ENCODE assay signal across 9 mouse cellular contexts in genomic region chr5:30243741-30244140, GRCm38 (mm10). TPM values are rescaled to one million over a fixed set of nuclear protein-coding genes. Genes with fewer than 3 reads are reported as not detected.
DNase-seq lines count a peak whose midpoint lies in the region; ATAC-seq and TF ChIP-seq lines count a peak whose summit lies in the region.
"Had no signal": no experiment of that assay in that cellular context is flagged by ENCODE, and none has a peak within 500 bp of the region (broad histone marks: within the 10 kb centered on the region; RNA-seq: fewer than 3 reads in every experiment).

No protein-coding gene starts in this region.

- H3K4me3 ChIP-seq in liver, adult 2 months (ENCODE audit: insufficient read depth, low read depth, low read length) = no peak overlapping the region
- no peak overlapping the region for H3K4me3 ChIP-seq in embryonic facial prominence, embryonic 14.5 days (ENCODE audit: low read depth, low read length)
- H3K4me3 ChIP-seq in neural tube, embryonic 14.5 days (ENCODE audit: low read depth, low read length) = no peak overlapping the region
- no peak overlapping the region for H3K4me3 ChIP-seq in intestine, embryonic 15.5 days (replicated peaks)

- H3K9me3 ChIP-seq in embryonic facial prominence, embryonic 14.5 days (ENCODE audit: control insufficient read depth, low read length) = no peaks in the 10 kb centered on the region
- H3K9me3 ChIP-seq in neural tube, embryonic 14.5 days (ENCODE audit: control insufficient read depth, low read length) = no peaks in the 10 kb centered on the region
- no peaks in the 10 kb centered on the region for H3K9me3 ChIP-seq in intestine, embryonic 15.5 days

- DNase-seq in adrenal gland, postnatal 14 days = peak; percentile 25
- no peak for DNase-seq in adrenal gland, adult 8-10 months
- DNase-seq in liver, adult 2 months (ENCODE audit: extremely low read depth, low read depth, low spot score) = peak; percentile 64
- no peak for DNase-seq in liver
- DNase-seq in embryonic facial prominence, embryonic 14.5 days (ENCODE audit: low spot score) = peak; percentile 14
- no peak for DNase-seq in right cerebral cortex, postnatal 4 days

- no peaks in the 10 kb centered on the region; the same call in 1 of the 2 replicates for H3K36me3 ChIP-seq in liver, adult 2 months (ENCODE audit: control insufficient read depth, insufficient read depth, low read length)
- 0 out of 2 replicates have a peak, but pooled peaks cover 5% of the 10 kb centered on the region for H3K36me3 ChIP-seq in embryonic facial prominence, embryonic 14.5 days (ENCODE audit: control insufficient read depth, insufficient read depth, low read length)
- no peaks in the 10 kb centered on the region for H3K36me3 ChIP-seq in neural tube, embryonic 14.5 days (ENCODE audit: control insufficient read depth, insufficient read depth, low read length)
- H3K36me3 ChIP-seq in intestine, embryonic 15.5 days = no peaks in the 10 kb centered on the region

- ATAC-seq in embryonic facial prominence, embryonic 14.5 days (ENCODE audit: low read depth) = no peak
- ATAC-seq in neural tube, embryonic 14.5 days (ENCODE audit: low read depth) = no peak; the same call in 1 of the 2 replicates
- ATAC-seq in intestine, embryonic 15.5 days = no peak

- no peak for TF ChIP-seq POLR2A in liver, adult 2 months (IDR thresholded peaks at IDR 0.05; ENCODE audit: extremely low read depth, insufficient read depth, low read length)

- WGBS in liver, adult 2 months = 50% methylated on average over 9 of the region's 9 CpGs
- 74% methylated on average over 9 of the region's 9 CpGs for WGBS in embryonic facial prominence, embryonic 14.5 days
- 56% methylated on average over 9 of the region's 9 CpGs for WGBS in neural tube, embryonic 14.5 days
- 60% methylated on average over 9 of the region's 9 CpGs for WGBS in intestine, embryonic 15.5 days

- H3K27ac ChIP-seq in liver, adult 2 months (replicated peaks; ENCODE audit: insufficient read depth, low read depth, low read length) = no peak overlapping the region
- no peak overlapping the region for H3K27ac ChIP-seq in embryonic facial prominence, embryonic 14.5 days (replicated peaks; ENCODE audit: low read depth, low read length)
- no peak overlapping the region; the same call in 1 of the 2 replicates for H3K27ac ChIP-seq in neural tube, embryonic 14.5 days (ENCODE audit: low read depth, low read length)
- no peak overlapping the region for H3K27ac ChIP-seq in intestine, embryonic 15.5 days

- no peak overlapping the region for H3K9ac ChIP-seq in liver, adult 2 months (ENCODE audit: low read depth, low read length)
- no peak overlapping the region for H3K9ac ChIP-seq in embryonic facial prominence, embryonic 14.5 days (ENCODE audit: low read depth, low read length)
- 0 out of 2 replicates have a peak overlapping the region, but pooled peaks have one; percentile 16 for H3K9ac ChIP-seq in neural tube, embryonic 14.5 days (replicated peaks; ENCODE audit: low read depth, low read length)
- no peak overlapping the region for H3K9ac ChIP-seq in intestine, embryonic 15.5 days

- no peak overlapping the region for H3K4me2 ChIP-seq in embryonic facial prominence, embryonic 14.5 days (ENCODE audit: low read depth, low read length)
- no peak overlapping the region for H3K4me2 ChIP-seq in neural tube, embryonic 14.5 days (ENCODE audit: low read depth, low read length)
- H3K4me2 ChIP-seq in intestine, embryonic 15.5 days (replicated peaks) = no peak overlapping the region

- peak; percentile 49; the same call in 1 of the 2 replicates for TF ChIP-seq CTCF in liver, adult 2 months (IDR thresholded peaks at IDR 0.05; ENCODE audit: low read depth, low read length)

- H3K27me3 ChIP-seq in liver, adult 2 months (ENCODE audit: control insufficient read depth, insufficient read depth, low read length) = no peaks in the 10 kb centered on the region
- no peaks in the 10 kb centered on the region for H3K27me3 ChIP-seq in embryonic facial prominence, embryonic 14.5 days (replicated peaks; ENCODE audit: control insufficient read depth, insufficient read depth, low read length)
- no peaks in the 10 kb centered on the region for H3K27me3 ChIP-seq in neural tube, embryonic 14.5 days (ENCODE audit: control insufficient read depth, insufficient read depth, low read length)
- H3K27me3 ChIP-seq in intestine, embryonic 15.5 days (replicated peaks) = no peaks in the 10 kb centered on the region

- peaks cover 25% of the 10 kb centered on the region; the same call in 1 of the 2 replicates for H3K79me2 ChIP-seq in liver, adult 2 months (ENCODE audit: control insufficient read depth, insufficient read depth, low read length)

- peaks cover 17% of the 10 kb centered on the region for H3K4me1 ChIP-seq in liver, adult 2 months (ENCODE audit: control insufficient read depth, insufficient read depth, low read length)
- H3K4me1 ChIP-seq in embryonic facial prominence, embryonic 14.5 days (ENCODE audit: control insufficient read depth, insufficient read depth, low read length) = no peaks in the 10 kb centered on the region
- peaks cover 12% of the 10 kb centered on the region; the same call in 1 of the 2 replicates for H3K4me1 ChIP-seq in neural tube, embryonic 14.5 days (ENCODE audit: control insufficient read depth, insufficient read depth, low read length)
- H3K4me1 ChIP-seq in intestine, embryonic 15.5 days (replicated peaks) = 0 out of 2 replicates have a peak, but pooled peaks cover 12% of the 10 kb centered on the region

RNA-seq across cellular contexts. Expression of gene Selenoi, which starts 11.4 kb away (rescaled TPM):
- total RNA-seq in adrenal gland, postnatal 14 days (2021) = 21.4 and 23.7 TPM in 2 replicates
- 10 to 100 TPM; 15.1 to 24.5 (median 20.4) TPM for total RNA-seq in adrenal gland, adult 8-10 months (2022)
- 26.6 and 31.8 TPM in 2 replicates for total RNA-seq in liver, adult 2 months (2014; rRNA removed)
- 59.7 and 73.9 TPM in 2 replicates for polyA plus RNA-seq in liver, adult 2 months (2012; rRNA removed)
- 19.9 and 20.7 TPM in 2 replicates for polyA plus RNA-seq in embryonic facial prominence, embryonic 14.5 days (2014; fragmentation: Nextera tagmentation; extraction: Ambion mirVana)
- 41.5 and 45.3 TPM in 2 replicates for polyA plus RNA-seq in neural tube, embryonic 14.5 days (2014; fragmentation: Nextera tagmentation; extraction: Ambion mirVana)
- 37.3 and 38.1 TPM in 2 replicates for polyA plus RNA-seq in intestine, embryonic 15.5 days (2015; fragmentation: Nextera tagmentation; extraction: Ambion mirVana)

RNA-seq across cellular contexts. Expression of gene Drc1, which starts 37.4 kb away (rescaled TPM):
- total RNA-seq in adrenal gland, postnatal 14 days (2021) = 0.44 and 0.56 TPM in 2 replicates
- 1 to 10 TPM in 3 of 4 experiments, under 1 TPM in 1; 0.59 to 2.1 (median 1.1) TPM for total RNA-seq in adrenal gland, adult 8-10 months (2022)
- 0.74 and 1.2 TPM in 2 replicates for total RNA-seq in liver, adult 2 months (2014; rRNA removed)
- polyA plus RNA-seq in liver, adult 2 months (2012; rRNA removed) = 0.23 and 0.30 TPM in 2 replicates
- polyA plus RNA-seq in embryonic facial prominence, embryonic 14.5 days (2014; fragmentation: Nextera tagmentation; extraction: Ambion mirVana) = 1.1 and 3.4 TPM in 2 replicates
- 3.3 and 3.7 TPM in 2 replicates for polyA plus RNA-seq in neural tube, embryonic 14.5 days (2014; fragmentation: Nextera tagmentation; extraction: Ambion mirVana)
- 0.38 and 0.78 TPM in 2 replicates for polyA plus RNA-seq in intestine, embryonic 15.5 days (2015; fragmentation: Nextera tagmentation; extraction: Ambion mirVana)

RNA-seq across cellular contexts. Expression of gene Adgrf3, which starts 38.2 kb away (rescaled TPM):
- total RNA-seq in adrenal gland, postnatal 14 days (2021) = 0.19 TPM in 1 of 2 replicates, not detected in the other
- not detected for total RNA-seq in adrenal gland, adult 8-10 months (2022)
- total RNA-seq in liver, adult 2 months (2014; rRNA removed) = not detected in 2 replicates
- polyA plus RNA-seq in liver, adult 2 months (2012; rRNA removed) = not detected in 2 replicates
- polyA plus RNA-seq in embryonic facial prominence, embryonic 14.5 days (2014; fragmentation: Nextera tagmentation; extraction: Ambion mirVana) = 0.10 TPM in 1 of 2 replicates, not detected in the other
- not detected in 2 replicates for polyA plus RNA-seq in neural tube, embryonic 14.5 days (2014; fragmentation: Nextera tagmentation; extraction: Ambion mirVana)
- 0.19 and 0.38 TPM in 2 replicates for polyA plus RNA-seq in intestine, embryonic 15.5 days (2015; fragmentation: Nextera tagmentation; extraction: Ambion mirVana)
- polyA plus RNA-seq: C2C12 had no signal

Comparison
In these comparisons a context has a peak if more than half of its experiments do, and no peak if none do; other contexts are left out.
1. DNase-seq: peak in adrenal gland, postnatal 14 days (single experiment), liver, adult 2 months (single experiment) and embryonic facial prominence, embryonic 14.5 days (single experiment); none in adrenal gland, adult 8-10 months (single experiment), liver (single experiment) and right cerebral cortex, postnatal 4 days (single experiment).